Mouse (Mus musculus): ENCODE results near the gene Adora2a. TPM values are rescaled to one million over a fixed set of nuclear protein-coding genes. Genes with fewer than 3 reads are reported as not detected.
"Not testable (repeated sequence)": the region's sequence is repeated elsewhere in the genome, so short reads cannot be mapped to it uniquely, and the experiment has no call there.

Gene Adora2a
- polyA plus RNA-seq, 1 experiment from 2014 or later = 1.5 TPM

GRCm38 (mm10) chr10:75364796-75365195 lies 48.1 kb downstream of the Adora2a start:
- Histone ChIP-seq H3K27ac (replicated peaks) (no peak overlapping the region), H3K36me3 (replicated peaks) (no peaks in the 10 kb centered on the region), H3K4me3 (no peak overlapping the region), H3K9me3 (no peaks in the 10 kb centered on the region), H3K27me3 (replicated peaks; ENCODE audit: low read depth, poor library complexity, severe bottlenecking) (no peaks in the 10 kb centered on the region), H3K4me1 (no peaks in the 10 kb centered on the region)
- DNase-seq (ENCODE audit: low spot score) = no peak
- 85% methylated on average over 9 of the region's 9 CpGs for WGBS

GRCm38 (mm10) chr10:75365231-75365633 lies 48.6 kb downstream of the Adora2a start:
- Histone ChIP-seq H3K27ac (replicated peaks) (no peak overlapping the region), H3K4me1 (no peaks in the 10 kb centered on the region), H3K36me3 (replicated peaks) (no peaks in the 10 kb centered on the region), H3K4me3 (peak overlapping the region; percentile 39), H3K9me3 (no peaks in the 10 kb centered on the region), H3K27me3 (replicated peaks; ENCODE audit: low read depth, poor library complexity, severe bottlenecking) (no peaks in the 10 kb centered on the region)
- WGBS = 61% methylated on average over 6 of the region's 6 CpGs
- peak; percentile 17 for DNase-seq (ENCODE audit: low spot score)

- H3K4me3 ChIP-seq; H3K4me1 ChIP-seq; H3K27ac ChIP-seq (replicated peaks); H3K9me3 ChIP-seq; DNase-seq (ENCODE audit: low spot score); H3K27me3 ChIP-seq (replicated peaks; ENCODE audit: low read depth, poor library complexity, severe bottlenecking); H3K36me3 ChIP-seq (replicated peaks): not testable (repeated sequence)
- WGBS = 90% methylated on average over 15 of the region's 19 CpGs
Observed at GRCm38 (mm10) chr10:75373655-75374351, 57.1 kb downstream of the Adora2a start.

- WGBS = 92% methylated on average over 10 of the region's 10 CpGs
- no peaks in the 10 kb centered on the region for H3K9me3 ChIP-seq
- H3K4me3 ChIP-seq = no peak overlapping the region
Observed at GRCm38 (mm10) chr10:75378688-75379087, 62.0 kb downstream of the Adora2a start.

More at GRCm38 (mm10) chr10:75378688-75379087, 62.0 kb downstream of the Adora2a start:
- no peak for DNase-seq (ENCODE audit: low spot score)
- Histone ChIP-seq H3K36me3 (replicated peaks) (no peaks in the 10 kb centered on the region), H3K27ac (replicated peaks) (no peak overlapping the region), H3K4me1 (no peaks in the 10 kb centered on the region), H3K27me3 (replicated peaks; ENCODE audit: low read depth, poor library complexity, severe bottlenecking) (no peaks in the 10 kb centered on the region)

Other genes starting within 250 kb of the Adora2a start
- gene Specc1l, start 104.8 kb upstream of the Adora2a start, polyA plus RNA-seq (2016; fragmentation: Nextera tagmentation; extraction: Ambion mirVana) = 41.9 and 43.3 TPM in 2 replicates
- gene Upb1, start 84.2 kb downstream of the Adora2a start, polyA plus RNA-seq (2016; fragmentation: Nextera tagmentation; extraction: Ambion mirVana) = 0.14 TPM in 1 of 2 replicates, not detected in the other
- gene Snrpd3, start 200.7 kb downstream of the Adora2a start, polyA plus RNA-seq (2016; fragmentation: Nextera tagmentation; extraction: Ambion mirVana) = 297 and 303 TPM in 2 replicates
- 30.0 and 31.9 TPM in 2 replicates for gene Gucd1, start 201.1 kb downstream of the Adora2a start, polyA plus RNA-seq (2016; fragmentation: Nextera tagmentation; extraction: Ambion mirVana)
- 1.6 and 2.3 TPM in 2 replicates for gene Lrrc75b, start 243.5 kb downstream of the Adora2a start, polyA plus RNA-seq (2016; fragmentation: Nextera tagmentation; extraction: Ambion mirVana)
- gene Ggt1, start 244.7 kb downstream of the Adora2a start, polyA plus RNA-seq (2016; fragmentation: Nextera tagmentation; extraction: Ambion mirVana) = 1.5 and 2.3 TPM in 2 replicates